Mouse (Mus musculus): Measurements from ENCODE around the gene Arsg. TPM values are rescaled to one million over a fixed set of nuclear protein-coding genes. Genes with fewer than 3 reads are reported as not detected.
"Not testable (repeated sequence)": the region's sequence is repeated elsewhere in the genome, so short reads cannot be mapped to it uniquely, and the experiment has no call there.

The Arsg gene
- polyA plus RNA-seq, 1 experiment from 2014 or later, result 6.0 TPM

- 85% methylated on average over 6 of the region's 6 CpGs for WGBS
- H3K9me3 ChIP-seq, result no peaks in the 10 kb centered on the region
- peaks cover 13% of the 10 kb centered on the region for H3K4me1 ChIP-seq
- no peaks in the 10 kb centered on the region for H3K36me3 ChIP-seq
- H3K27me3 ChIP-seq, result 0 out of 2 replicates have a peak, but pooled peaks cover 7% of the 10 kb centered on the region
- no peak for ATAC-seq (replicated peaks)
- H3K4me3 ChIP-seq, result no peak overlapping the region
- no peak overlapping the region for H3K27ac ChIP-seq (replicated peaks)
- H3K4me2 ChIP-seq (replicated peaks), result no peak overlapping the region
- H3K9ac ChIP-seq (replicated peaks), result no peak overlapping the region
Measured at GRCm38 (mm10) chr11:109608976-109609625, 135.9 kb downstream of the Arsg start.

GRCm38 (mm10) chr11:109610046-109610794 is 137.0 kb downstream of the Arsg start:
- H3K27ac ChIP-seq (replicated peaks), result no peak overlapping the region
- 7% methylated on average over 9 of the region's 9 CpGs for WGBS
- no peaks in the 10 kb centered on the region for H3K9me3 ChIP-seq
- H3K4me3 ChIP-seq, result peak overlapping the region; percentile 68
- no peak for ATAC-seq (replicated peaks)
- H3K4me2 ChIP-seq (replicated peaks), result peak overlapping the region; percentile 80
- H3K9ac ChIP-seq (replicated peaks), result peak overlapping the region; percentile 56
- H3K4me1 ChIP-seq, result peaks cover 13% of the 10 kb centered on the region
- H3K36me3 ChIP-seq, result no peaks in the 10 kb centered on the region
- H3K27me3 ChIP-seq, result 0 out of 2 replicates have a peak, but pooled peaks cover 7% of the 10 kb centered on the region

- peak overlapping the region; percentile 47; the same call in 1 of the 2 replicates for H3K27ac ChIP-seq (replicated peaks)
- no peak; the same call in 1 of the 2 replicates for ATAC-seq (replicated peaks)
- peak overlapping the region; percentile 68 for H3K4me3 ChIP-seq
- no peaks in the 10 kb centered on the region for H3K9me3 ChIP-seq
- H3K9ac ChIP-seq (replicated peaks), result peak overlapping the region; percentile 56
- 0 out of 2 replicates have a peak, but pooled peaks cover 7% of the 10 kb centered on the region for H3K27me3 ChIP-seq
- 0% methylated on average over 26 of the region's 26 CpGs for WGBS
- no peaks in the 10 kb centered on the region for H3K36me3 ChIP-seq
- H3K4me1 ChIP-seq, result peaks cover 13% of the 10 kb centered on the region
- H3K4me2 ChIP-seq (replicated peaks), result peak overlapping the region; percentile 80
Measured at GRCm38 (mm10) chr11:109610795-109611302, 137.7 kb downstream of the Arsg start.

GRCm38 (mm10) chr11:109611303-109612149 is 138.4 kb downstream of the Arsg start, which contains the start of gene Wipi1:
Gene Wipi1, minus strand, starts transcription at chr11:109611967.
- H3K36me3 ChIP-seq, result no peaks in the 10 kb centered on the region
- H3K27ac ChIP-seq (replicated peaks), result peak within 1 kb of the TSS; percentile 47; the same call in 1 of the 2 replicates
- H3K4me1 ChIP-seq, result peaks cover 14% of the 10 kb centered on the region
- H3K4me2 ChIP-seq (replicated peaks), result peak within 1 kb of the TSS; percentile 80
- under 1% methylated on average over 56 of the region's 58 CpGs for WGBS
- peak within 1 kb of the TSS; percentile 68 for H3K4me3 ChIP-seq
- ATAC-seq (replicated peaks), result peak; percentile 96
- peak within 1 kb of the TSS; percentile 56 for H3K9ac ChIP-seq (replicated peaks)
- no peaks in the 10 kb centered on the region for H3K9me3 ChIP-seq
- 0 out of 2 replicates have a peak, but pooled peaks cover 7% of the 10 kb centered on the region for H3K27me3 ChIP-seq

- Histone ChIP-seq H3K4me2 (replicated peaks) (no peak overlapping the region), H3K9ac (replicated peaks) (no peak overlapping the region), H3K27ac (replicated peaks) (no peak overlapping the region), H3K4me3 (no peak overlapping the region), H3K36me3 (no peaks in the 10 kb centered on the region), H3K4me1 (peaks cover 18% of the 10 kb centered on the region), H3K27me3 (0 out of 2 replicates have a peak, but pooled peaks cover 7% of the 10 kb centered on the region), H3K9me3 (no peaks in the 10 kb centered on the region)
- no peak for ATAC-seq (replicated peaks)
- WGBS, result 58% methylated on average over 7 of the region's 7 CpGs
Measured at GRCm38 (mm10) chr11:109612871-109613529, 139.8 kb downstream of the Arsg start.

GRCm38 (mm10) chr11:109615286-109615685 is 142.1 kb downstream of the Arsg start:
- Histone ChIP-seq H3K27ac (replicated peaks) (no peak overlapping the region), H3K4me1 (peaks cover 11% of the 10 kb centered on the region), H3K9ac (replicated peaks) (no peak overlapping the region), H3K4me3 (no peak overlapping the region), H3K9me3 (no peaks in the 10 kb centered on the region), H3K36me3 (no peaks in the 10 kb centered on the region), H3K4me2 (replicated peaks) (no peak overlapping the region), H3K27me3 (0 out of 2 replicates have a peak, but pooled peaks cover 7% of the 10 kb centered on the region)
- ATAC-seq (replicated peaks), result no peak
- WGBS, result 51% methylated on average over 9 of the region's 9 CpGs

GRCm38 (mm10) chr11:109616352-109616751 is 143.2 kb downstream of the Arsg start:
- Histone ChIP-seq H3K9ac (replicated peaks) (no peak overlapping the region), H3K27me3 (0 out of 2 replicates have a peak, but pooled peaks cover 7% of the 10 kb centered on the region), H3K4me2 (replicated peaks) (no peak overlapping the region), H3K4me3 (no peak overlapping the region), H3K9me3 (no peaks in the 10 kb centered on the region), H3K36me3 (no peaks in the 10 kb centered on the region), H3K27ac (replicated peaks) (no peak overlapping the region; the same call in 1 of the 2 replicates), H3K4me1 (peaks cover 5% of the 10 kb centered on the region)
- no peak for ATAC-seq (replicated peaks)
- 34% methylated on average over 4 of the region's 4 CpGs for WGBS

- 50% methylated on average over 4 of the region's 4 CpGs for WGBS
- no peak for ATAC-seq (replicated peaks)
- peaks cover 5% of the 10 kb centered on the region for H3K4me1 ChIP-seq
Measured at GRCm38 (mm10) chr11:109616766-109617165, 143.6 kb downstream of the Arsg start.

GRCm38 (mm10) chr11:109619055-109619454 is 145.9 kb downstream of the Arsg start:
- not testable (repeated sequence) for H3K27ac ChIP-seq (replicated peaks); H3K4me3 ChIP-seq; H3K9me3 ChIP-seq; H3K27me3 ChIP-seq; H3K36me3 ChIP-seq; H3K9ac ChIP-seq (replicated peaks); ATAC-seq (replicated peaks); H3K4me2 ChIP-seq (replicated peaks); H3K4me1 ChIP-seq
- 35% methylated on average over 8 of the region's 8 CpGs for WGBS

More at GRCm38 (mm10) chr11:109616766-109617165, 143.6 kb downstream of the Arsg start:
- Histone ChIP-seq H3K27ac (replicated peaks) (no peak overlapping the region; the same call in 1 of the 2 replicates), H3K36me3 (no peaks in the 10 kb centered on the region), H3K4me3 (no peak overlapping the region), H3K9ac (replicated peaks) (no peak overlapping the region), H3K9me3 (no peaks in the 10 kb centered on the region), H3K27me3 (0 out of 2 replicates have a peak, but pooled peaks cover 7% of the 10 kb centered on the region), H3K4me2 (replicated peaks) (no peak overlapping the region)

GRCm38 (mm10) chr11:109620356-109620755 is 147.2 kb downstream of the Arsg start:
- Histone ChIP-seq H3K4me2 (replicated peaks) (no peak overlapping the region), H3K9ac (replicated peaks) (no peak overlapping the region), H3K4me3 (no peak overlapping the region), H3K27me3 (no peaks in the 10 kb centered on the region), H3K36me3 (no peaks in the 10 kb centered on the region), H3K9me3 (no peaks in the 10 kb centered on the region), H3K27ac (replicated peaks) (no peak overlapping the region), H3K4me1 (peaks cover 5% of the 10 kb centered on the region)
- no peak for ATAC-seq (replicated peaks)
- WGBS, result 84% methylated on average over 6 of the region's 6 CpGs

- H3K4me2 ChIP-seq (replicated peaks), result no peak overlapping the region
- H3K9ac ChIP-seq (replicated peaks), result no peak overlapping the region
- ATAC-seq (replicated peaks), result no peak
- H3K4me3 ChIP-seq, result no peak overlapping the region
- H3K36me3 ChIP-seq, result no peaks in the 10 kb centered on the region
- no peak overlapping the region for H3K27ac ChIP-seq (replicated peaks)
- WGBS, result 19% methylated on average over 2 of the region's 2 CpGs
- H3K9me3 ChIP-seq, result no peaks in the 10 kb centered on the region
- H3K27me3 ChIP-seq, result no peaks in the 10 kb centered on the region
- H3K4me1 ChIP-seq, result peaks cover 5% of the 10 kb centered on the region
Measured at GRCm38 (mm10) chr11:109621183-109621582, 148.0 kb downstream of the Arsg start.
